Mouse (Mus musculus): ENCODE results near the gene Slc17a5.

DNA sequence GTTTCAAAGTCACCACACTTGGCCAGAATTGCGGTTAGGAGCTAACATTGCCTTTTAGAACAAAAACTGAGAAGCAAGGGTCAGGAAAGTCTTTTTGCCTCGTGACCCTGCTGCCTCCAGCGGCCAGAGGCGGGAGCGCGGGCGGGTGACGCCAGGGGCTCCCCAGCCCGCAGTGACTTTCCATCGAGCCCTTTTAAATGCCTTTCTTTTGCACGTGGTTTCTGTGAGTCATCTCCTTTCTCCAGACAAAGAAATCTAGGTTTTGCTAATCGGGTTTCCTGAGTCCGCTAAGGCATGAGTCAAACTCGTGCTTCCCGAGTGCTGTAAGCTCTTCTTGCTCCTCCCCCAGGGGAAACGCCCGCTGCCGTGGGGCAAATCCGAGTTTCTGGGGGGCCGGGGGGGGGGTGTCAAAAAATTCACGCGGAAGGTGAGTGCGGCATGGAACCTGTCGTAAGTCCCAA lies 60.5 kb downstream of the Slc17a5 start:
- peak; percentile 70 for TF ChIP-seq CTCF (IDR thresholded peaks at IDR 0.05; ENCODE audit: borderline replicate concordance, insufficient read depth, low read length)
- no peak for TF ChIP-seq POLR2A (IDR thresholded peaks at IDR 0.05; ENCODE audit: low read depth, low read length)
